Mouse (Mus musculus) liver, embryonic 14.5 days (tissue): ENCODE data around the gene Stum. TPM values are rescaled to one million over a fixed set of nuclear protein-coding genes. Genes with fewer than 3 reads are reported as not detected.

Source experiments
- ATAC-seq: fragments of 200-750 bp; cut with Nextera tagmentation; 2 replicates; pipeline ENCODE4 v1.8.0; 2017; ENCODE audit warnings: moderate number of reproducible peaks, mild to moderate bottlenecking, moderate library complexity; ENCODE audit not compliant: insufficient read depth
- DNase-seq, 3 experiments: peaks; one replicate each; pipeline ENCODE4 v3.0.0-alpha.2; 2012 to 2013; ENCODE audit warnings: low read depth in 3 of 3, low spot score in 3 of 3
- H3K27ac ChIP-seq: fragments of 300-500 bp; sonication (generic); 2 replicates; pipeline ENCODE4 v1.5.1; 2014; ENCODE audit warnings: moderate library complexity, mild to moderate bottlenecking, control low read depth, inconsistent platforms
- H3K27me3 ChIP-seq: fragments of 300-500 bp; sonication (generic); 2 replicates; pipeline ENCODE4 v1.6.1; 2014; ENCODE audit warnings: mild to moderate bottlenecking, low read length, moderate library complexity; ENCODE audit not compliant: control insufficient read depth, insufficient read depth
- H3K36me3 ChIP-seq: fragments of 300-500 bp; sonication (generic); replicated peaks from 2 replicates; pipeline ENCODE4 v1.6.1; 2014; ENCODE audit warnings: low read depth; ENCODE audit not compliant: control insufficient read depth, insufficient read depth
- H3K4me1 ChIP-seq, 2 experiments: fragments of 200-500 bp in 1 of 2; fragments of 300-500 bp in 1 of 2; sonication (generic) in 1 of 2; replicated peaks; 2 replicates each; pipeline ENCODE4 v1.6.1; 2012 to 2014; ENCODE audit warnings: antibody characterized with exemption in 1 of 2, inconsistent platforms in 1 of 2, low read length in 1 of 2; ENCODE audit not compliant: control insufficient read depth in 2 of 2, insufficient read depth in 2 of 2
- H3K4me2 ChIP-seq: fragments of 300-500 bp; sonication (generic); 2 replicates; pipeline ENCODE4 v1.6.1; 2014; ENCODE audit warnings: low read depth, mild to moderate bottlenecking, control low read depth, moderate library complexity
- H3K4me3 ChIP-seq, 2 experiments: fragments of 200-500 bp in 1 of 2; fragments of 300-500 bp in 1 of 2; sonication (generic) in 1 of 2; 2 replicates each; pipeline ENCODE4 v1.5.1; 2012 to 2014; ENCODE audit warnings: low read depth in 2 of 2, low read length in 2 of 2, mild to moderate bottlenecking in 2 of 2, control low read depth in 1 of 2, inconsistent platforms in 1 of 2, moderate library complexity in 1 of 2; ENCODE audit not compliant: insufficient read depth in 1 of 2
- H3K9ac ChIP-seq: fragments of 300-500 bp; sonication (generic); replicated peaks from 2 replicates; pipeline ENCODE4 v1.6.1; 2014; ENCODE audit warnings: mild to moderate bottlenecking, control low read depth, moderate library complexity
- H3K9me3 ChIP-seq: fragments of 300-500 bp; sonication (generic); 2 replicates; pipeline ENCODE4 v1.6.1; 2016; ENCODE audit warnings: low read length, mixed read lengths; ENCODE audit not compliant: control insufficient read depth
- CTCF ChIP-seq: IDR thresholded peaks from 2 replicates; pipeline ENCODE4 v1.5.1; 2016; ENCODE audit warnings: antibody characterized with exemption, low read depth, control low read depth
- EP300 ChIP-seq: IDR thresholded peaks from 2 replicates; pipeline ENCODE4 v1.6.1; 2016; ENCODE audit warnings: antibody characterized with exemption, low read depth
- WGBS: fragments of 180-500 bp; shearing (Covaris S2); extraction: QIAGEN DNeasy Blood & Tissue Kit; methylation state at CpG from one replicate; pipeline ENCODE4 v1.1.7; 2014; ENCODE audit not compliant: insufficient replicate concordance; 5-methylcytosine and 5-hydroxymethylcytosine counted together
- polyA plus RNA-seq, 2 experiments: library from polyadenylated mRNA; depleted of rRNA in 1 of 2; stranded (reverse) in 1 of 2; unstranded in 1 of 2; fragments of >200 nt; fragmentation: Nextera tagmentation in 1 of 2; extraction: Ambion mirVana in 1 of 2; gene quantifications; 2 replicates each; pipeline versions ENCODE4 v1.2.1 to v1.2.3; 2012 to 2014

Gene Stum
- polyA plus RNA-seq, 2 experiments = 0.04 TPM; not detected in 1

DNA sequence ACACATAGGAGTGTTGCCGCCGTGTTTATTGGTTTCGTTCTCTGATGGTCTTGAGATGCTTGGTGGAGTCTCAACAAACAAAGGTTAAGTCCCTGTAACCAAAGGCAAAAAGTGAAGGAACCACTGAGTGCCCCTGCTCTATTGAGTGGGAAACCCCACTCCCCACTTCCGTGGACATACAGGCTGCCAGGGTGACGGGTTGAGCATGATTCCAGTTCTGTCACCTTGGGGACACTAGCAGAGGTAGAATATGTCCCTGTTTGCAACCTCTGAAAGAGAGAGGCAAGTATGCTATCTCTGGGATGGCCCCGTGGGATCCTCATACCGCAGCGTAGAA, 80.0 kb downstream of the Stum start:
- Histone ChIP-seq H3K36me3 (no peaks in the 10 kb centered on the region), H3K9ac (no peak overlapping the region), H3K27ac (no peak overlapping the region), H3K27me3 (no peaks in the 10 kb centered on the region), H3K9me3 (no peaks in the 10 kb centered on the region), H3K4me3 (no peak overlapping the region), H3K4me1 (peaks cover 0 to 22% of the 10 kb centered on the region in 2 experiments; a peak in 2 of 4 replicates), H3K4me2 (peak overlapping the region; percentile 36; the same call in 1 of the 2 replicates)
- TF ChIP-seq CTCF (no peak), EP300 (no peak)
- DNase-seq (no peak), ATAC-seq (no peak)
- WGBS = 44% methylated on average over 8 of the region's 8 CpGs

GRCm38 (mm10) chr1:180402481-180403081, 80.7 kb downstream of the Stum start:
- Histone ChIP-seq H3K4me1 (peaks cover 0 to 22% of the 10 kb centered on the region in 2 experiments; a peak in 2 of 4 replicates), H3K4me2 (no peak overlapping the region), H3K4me3 (no peak overlapping the region), H3K27ac (no peak overlapping the region), H3K36me3 (no peaks in the 10 kb centered on the region), H3K9ac (no peak overlapping the region), H3K27me3 (no peaks in the 10 kb centered on the region), H3K9me3 (no peaks in the 10 kb centered on the region)
- no peak for TF ChIP-seq EP300
- no peak for TF ChIP-seq CTCF
- ATAC-seq (no peak), DNase-seq (no peak)
- 65% methylated on average over 11 of the region's 11 CpGs for WGBS

DNA sequence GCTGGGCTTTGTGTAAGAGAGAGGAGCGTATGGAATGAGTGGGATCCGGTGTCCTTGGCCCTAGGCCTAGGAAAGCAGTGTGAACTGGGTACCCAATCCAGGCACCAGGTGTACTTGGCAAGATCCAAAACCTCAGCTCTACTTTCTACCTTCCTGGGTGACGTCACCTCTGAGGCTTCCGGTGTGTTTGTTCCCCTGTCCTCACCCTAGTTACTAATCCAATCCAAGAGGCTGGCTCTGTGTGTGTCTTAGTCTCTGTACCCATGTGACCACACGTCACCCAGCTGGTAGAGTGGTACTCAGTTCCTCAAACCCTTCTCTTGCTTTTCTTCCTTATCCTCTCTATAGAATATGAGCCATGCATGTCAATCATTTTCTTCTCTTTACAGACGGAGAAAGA, 81.6 kb downstream of the Stum start:
- Histone ChIP-seq H3K4me1 (peaks cover 0 to 22% of the 10 kb centered on the region in 2 experiments; a peak in 2 of 4 replicates), H3K36me3 (no peaks in the 10 kb centered on the region), H3K9ac (no peak overlapping the region), H3K27me3 (no peaks in the 10 kb centered on the region), H3K4me2 (no peak overlapping the region), H3K9me3 (no peaks in the 10 kb centered on the region), H3K27ac (no peak overlapping the region), H3K4me3 (no peak overlapping the region)
- WGBS = 64% methylated on average over 6 of the region's 6 CpGs
- ATAC-seq = 0 out of 2 replicates have a peak, but pooled peaks have one; percentile 6
- DNase-seq = no peak
- TF ChIP-seq CTCF (no peak), EP300 (no peak)

DNA sequence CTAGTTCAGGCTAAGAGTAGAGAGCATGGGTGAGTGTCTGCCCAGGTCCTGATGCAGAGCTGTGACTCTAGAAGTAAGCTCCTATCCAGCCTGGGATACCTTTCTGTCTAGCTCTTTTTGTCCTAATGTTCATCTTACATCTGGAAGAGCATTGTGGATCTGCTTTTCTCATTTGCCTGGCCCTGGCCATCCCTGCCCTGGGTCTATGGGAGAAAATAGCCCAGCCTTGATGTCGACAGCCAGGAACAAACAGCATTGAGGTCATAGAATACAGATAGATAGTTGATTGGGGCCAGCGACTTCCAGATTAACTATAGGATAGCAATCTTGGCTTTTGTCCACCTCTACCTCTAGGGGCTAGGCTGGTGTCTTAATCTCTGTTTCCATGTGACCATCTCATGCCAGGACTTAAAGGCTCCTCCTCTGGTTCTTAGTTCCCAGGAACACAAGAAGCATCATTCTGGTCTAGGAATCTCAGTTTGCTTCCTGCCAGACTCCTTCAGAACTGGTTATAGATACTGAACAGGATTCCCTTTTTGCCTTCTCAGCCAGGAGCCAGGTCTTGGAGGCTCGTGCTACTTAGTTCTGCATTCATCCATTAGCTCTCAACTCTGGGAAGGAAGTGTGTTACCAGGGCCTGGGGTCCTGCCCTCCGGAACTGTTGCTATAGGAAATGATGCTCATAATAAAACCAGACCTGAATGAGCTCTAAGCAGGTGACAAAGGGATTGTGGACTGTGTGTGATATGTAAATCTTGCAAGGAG, 82.4 kb downstream of the Stum start:
- ATAC-seq (no peak), DNase-seq (no peak)
- H3K36me3 ChIP-seq = no peaks in the 10 kb centered on the region
- H3K27ac ChIP-seq = no peak overlapping the region
- WGBS = 41% methylated on average over 4 of the region's 4 CpGs
- no peaks in the 10 kb centered on the region for H3K27me3 ChIP-seq
- H3K9me3 ChIP-seq = no peaks in the 10 kb centered on the region
- peaks cover 0 to 22% of the 10 kb centered on the region in 2 experiments; a peak in 2 of 4 replicates for H3K4me1 ChIP-seq
- H3K4me3 ChIP-seq = no peak overlapping the region
- no peak for TF ChIP-seq EP300
- TF ChIP-seq CTCF = no peak
- H3K4me2 ChIP-seq = no peak overlapping the region
- H3K9ac ChIP-seq = no peak overlapping the region

GRCm38 (mm10) chr1:180398446-180398845, 84.9 kb downstream of the Stum start:
- H3K9ac ChIP-seq = no peak overlapping the region
- TF ChIP-seq CTCF (no peak), EP300 (no peak)
- H3K4me3 ChIP-seq = no peak overlapping the region
- ATAC-seq = no peak
- no peak overlapping the region for H3K27ac ChIP-seq
- DNase-seq = no peak
- no peaks in the 10 kb centered on the region for H3K27me3 ChIP-seq
- WGBS = 47% methylated on average over 3 of the region's 3 CpGs
- no peaks in the 10 kb centered on the region for H3K36me3 ChIP-seq
- H3K4me1 ChIP-seq = peaks cover 0 to 6% of the 10 kb centered on the region in 2 experiments; a peak in 2 of 4 replicates
- no peaks in the 10 kb centered on the region for H3K9me3 ChIP-seq
- H3K4me2 ChIP-seq = no peak overlapping the region
